Mouse (Mus musculus) C2C12 (cell line): ENCODE results near the gene Cd200. TPM values are rescaled to one million over a fixed set of nuclear protein-coding genes. Genes with fewer than 3 reads are reported as not detected.

Experiments
- H3K27me3 ChIP-seq: one replicate; pipeline ENCODE4 v1.6.1; 2011; ENCODE audit not compliant: control insufficient read depth, insufficient read depth, insufficient read length
- H3K36me3 ChIP-seq: one replicate; pipeline ENCODE4 v1.6.1; 2011; ENCODE audit not compliant: control insufficient read depth, insufficient read depth
- H3K4me3 ChIP-seq: one replicate; pipeline ENCODE4 v1.5.1; 2011; ENCODE audit warnings: mild to moderate bottlenecking, control low read depth; ENCODE audit not compliant: poor library complexity, insufficient read depth, severe bottlenecking
- H3K79me2 ChIP-seq: one replicate; pipeline ENCODE4 v1.6.1; 2011; ENCODE audit not compliant: control insufficient read depth, insufficient read depth
- H3K79me3 ChIP-seq: one replicate; pipeline ENCODE4 v1.6.1; 2011; ENCODE audit warnings: low read depth, control low read depth
- H3ac ChIP-seq: one replicate; pipeline ENCODE3; 2011; ENCODE audit warnings: low read depth; ENCODE audit not compliant: control insufficient read depth, insufficient read length
- CEBPB ChIP-seq: IDR thresholded peaks from one replicate; pipeline ENCODE4 v1.6.1; 2011; ENCODE audit warnings: low read depth, mild to moderate bottlenecking, control low read depth, moderate library complexity
- CTCF ChIP-seq: IDR thresholded peaks from one replicate; pipeline ENCODE4 v1.5.1; 2011; ENCODE audit not compliant: control insufficient read depth, insufficient read depth, insufficient read length
- FOSL1 ChIP-seq: IDR thresholded peaks from one replicate; pipeline ENCODE4 v1.8.0; 2011; ENCODE audit warnings: mild to moderate bottlenecking, low read length; ENCODE audit not compliant: poor library complexity, insufficient read depth, severe bottlenecking
- MAX ChIP-seq: IDR thresholded peaks from one replicate; pipeline ENCODE4 v1.6.1; 2011; ENCODE audit warnings: mild to moderate bottlenecking, control low read depth
- MYOD1 ChIP-seq: IDR thresholded peaks from one replicate; pipeline ENCODE4 v1.6.1; 2011; ENCODE audit warnings: low read depth; ENCODE audit not compliant: control insufficient read depth, insufficient read length
- MYOG ChIP-seq: IDR thresholded peaks from one replicate; pipeline ENCODE4 v1.6.1; 2011; ENCODE audit not compliant: control insufficient read depth, insufficient read length; ENCODE audit errors: extremely low read depth
- USF1 ChIP-seq: IDR thresholded peaks from one replicate; pipeline ENCODE4 v1.6.1; 2011; ENCODE audit warnings: low read depth, mild to moderate bottlenecking, control low read depth, moderate library complexity
- polyA plus RNA-seq: library from polyadenylated mRNA; unstranded; fragments of >200 nt; fragmentation: generic; extraction: Trizol; gene quantifications from one replicate; pipeline ENCODE4 v1.2.1, GENCODE M21; 2012; ENCODE audit warnings: missing spikeins

Cd200 gene
- polyA plus RNA-seq, 1 experiment: 3.8 TPM

GRCm38 (mm10) chr16:45346930-45347387, 61.9 kb downstream of the Cd200 start:
- H3K36me3 ChIP-seq: no peaks in the 10 kb centered on the region

GRCm38 (mm10) chr16:45346367-45346766, 62.5 kb downstream of the Cd200 start:
- Histone ChIP-seq H3K4me3 (no peak overlapping the region), H3ac (no peak overlapping the region), H3K79me2 (no peaks in the 10 kb centered on the region), H3K36me3 (no peaks in the 10 kb centered on the region), H3K27me3 (no peaks in the 10 kb centered on the region), H3K79me3 (no peaks in the 10 kb centered on the region)
- no peak for TF ChIP-seq USF1
- no peak for TF ChIP-seq MYOD1
- TF ChIP-seq FOSL1: no peak
- TF ChIP-seq CTCF: no peak
- TF ChIP-seq MYOG: no peak
- no peak for TF ChIP-seq CEBPB
- no peak for TF ChIP-seq MAX

More at GRCm38 (mm10) chr16:45346930-45347387, 61.9 kb downstream of the Cd200 start:
- Histone ChIP-seq H3K79me2 (no peaks in the 10 kb centered on the region), H3K4me3 (no peak overlapping the region), H3ac (no peak overlapping the region), H3K27me3 (no peaks in the 10 kb centered on the region), H3K79me3 (no peaks in the 10 kb centered on the region)
- no peak for TF ChIP-seq FOSL1
- no peak for TF ChIP-seq CEBPB
- no peak for TF ChIP-seq MYOD1
- TF ChIP-seq MAX: no peak
- TF ChIP-seq CTCF: no peak
- no peak for TF ChIP-seq MYOG
- TF ChIP-seq USF1: no peak

- Histone ChIP-seq H3K4me3 (no peak overlapping the region), H3K79me2 (no peaks in the 10 kb centered on the region), H3K79me3 (no peaks in the 10 kb centered on the region), H3K27me3 (no peaks in the 10 kb centered on the region), H3K36me3 (no peaks in the 10 kb centered on the region), H3ac (no peak overlapping the region)
- TF ChIP-seq MYOD1: no peak
- TF ChIP-seq MAX: no peak
- no peak for TF ChIP-seq CEBPB
- no peak for TF ChIP-seq CTCF
- TF ChIP-seq USF1: no peak
- TF ChIP-seq FOSL1: no peak
- no peak for TF ChIP-seq MYOG
Observed at GRCm38 (mm10) chr16:45344879-45345278, 64.0 kb downstream of the Cd200 start.

GRCm38 (mm10) chr16:45336478-45336877, 72.4 kb downstream of the Cd200 start:
- Histone ChIP-seq H3K36me3 (no peaks in the 10 kb centered on the region), H3ac (no peak overlapping the region), H3K79me2 (no peaks in the 10 kb centered on the region), H3K79me3 (no peaks in the 10 kb centered on the region), H3K27me3 (no peaks in the 10 kb centered on the region), H3K4me3 (no peak overlapping the region)
- no peak for TF ChIP-seq MYOG
- peak; percentile 98 for TF ChIP-seq MYOD1
- TF ChIP-seq CTCF: no peak

- H3K79me3 ChIP-seq: no peaks in the 10 kb centered on the region
- no peaks in the 10 kb centered on the region for H3K36me3 ChIP-seq
- no peak overlapping the region for H3K4me3 ChIP-seq
- H3K27me3 ChIP-seq: no peaks in the 10 kb centered on the region
- no peak overlapping the region for H3ac ChIP-seq
- no peaks in the 10 kb centered on the region for H3K79me2 ChIP-seq
- TF ChIP-seq FOSL1 (no peak), CTCF (no peak), MYOD1 (no peak), USF1 (no peak), MYOG (no peak), CEBPB (no peak), MAX (no peak)
Observed at GRCm38 (mm10) chr16:45334891-45335290, 74.0 kb downstream of the Cd200 start.

- Histone ChIP-seq H3ac (no peak overlapping the region), H3K79me2 (no peaks in the 10 kb centered on the region), H3K36me3 (no peaks in the 10 kb centered on the region), H3K79me3 (no peaks in the 10 kb centered on the region), H3K4me3 (no peak overlapping the region), H3K27me3 (no peaks in the 10 kb centered on the region)
- TF ChIP-seq MYOG (no peak), USF1 (no peak), CEBPB (no peak), CTCF (no peak), MAX (no peak), FOSL1 (no peak)
Observed at GRCm38 (mm10) chr16:45334376-45334765, 74.5 kb downstream of the Cd200 start.
